Mouse (Mus musculus) ES-E14 (cell line): Measurements from ENCODE around the gene Vmn2r98. TPM values are rescaled to one million over a fixed set of nuclear protein-coding genes. Genes with fewer than 3 reads are reported as not detected.
"Not testable (repeated sequence)": the region's sequence is repeated elsewhere in the genome, so short reads cannot be mapped to it uniquely, and the experiment has no call there.

ENCODE experiments used
- DNase-seq: peaks from one replicate; pipeline ENCODE4 v3.0.0-alpha.2; 2013; ENCODE audit warnings: low read depth, low spot score
- H3K27ac ChIP-seq: 2 replicates; pipeline ENCODE4 v1.5.1; 2012; ENCODE audit warnings: low read depth, mild to moderate bottlenecking, low read length, moderate library complexity, mixed read lengths; ENCODE audit not compliant: poor library complexity, insufficient read depth, severe bottlenecking
- H3K36me3 ChIP-seq: 2 replicates; pipeline ENCODE4 v1.6.1; 2012; ENCODE audit warnings: mild to moderate bottlenecking, low read length, moderate library complexity, mixed read lengths; ENCODE audit not compliant: control insufficient read depth, poor library complexity, insufficient read depth, severe bottlenecking
- H3K4me1 ChIP-seq, 2 experiments: fragments of 150-350 bp in 1 of 2; sonication (generic) in 1 of 2; 2 replicates each; pipeline ENCODE4 v1.6.1; 2012; ENCODE audit warnings: low read length in 2 of 2, mild to moderate bottlenecking in 1 of 2, mixed read lengths in 1 of 2; ENCODE audit not compliant: control insufficient read depth in 2 of 2, insufficient read depth in 2 of 2, poor library complexity in 1 of 2
- H3K4me3 ChIP-seq, 2 experiments: fragments of 150-350 bp in 1 of 2; sonication (generic) in 1 of 2; 2 replicates each; pipeline ENCODE4 v1.5.1; 2012; ENCODE audit warnings: low read length in 2 of 2, low read depth in 1 of 2, mild to moderate bottlenecking in 1 of 2, mixed read lengths in 1 of 2; ENCODE audit not compliant: insufficient read depth in 1 of 2, poor library complexity in 1 of 2, severe bottlenecking in 1 of 2
- H3K9ac ChIP-seq: 2 replicates; pipeline ENCODE4 v1.6.1; 2012; ENCODE audit warnings: low read depth, mild to moderate bottlenecking, low read length, mixed read lengths; ENCODE audit not compliant: poor library complexity, insufficient read depth, severe bottlenecking
- H3K9me3 ChIP-seq: fragments of 150-350 bp; sonication (generic); 2 replicates; pipeline ENCODE4 v1.6.1; 2012; ENCODE audit warnings: low read depth, mild to moderate bottlenecking, low read length; ENCODE audit not compliant: control insufficient read depth, insufficient read depth
- CHD2 ChIP-seq: IDR thresholded peaks from 2 replicates; pipeline ENCODE4 v1.6.1; 2014; ENCODE audit warnings: mild to moderate bottlenecking, low read depth, low read length, inconsistent platforms
- HCFC1 ChIP-seq: IDR thresholded peaks from 2 replicates; pipeline ENCODE4 v1.6.1; 2012; ENCODE audit warnings: low read length, inconsistent platforms, borderline replicate concordance; ENCODE audit not compliant: insufficient read depth
- MAFK ChIP-seq: IDR thresholded peaks from 2 replicates; pipeline ENCODE4 v1.6.1; 2014; ENCODE audit warnings: mild to moderate bottlenecking, low read depth, low read length, inconsistent platforms; ENCODE audit not compliant: insufficient read depth
- ZC3H11A ChIP-seq: IDR thresholded peaks from 2 replicates; pipeline ENCODE4 v1.6.1; 2012; ENCODE audit warnings: low read depth, mild to moderate bottlenecking, inconsistent platforms, low read length, borderline replicate concordance
- ZNF384 ChIP-seq: IDR thresholded peaks from 2 replicates; pipeline ENCODE4 v1.6.1; 2012; ENCODE audit warnings: low read depth, low read length, inconsistent platforms
- in situ Hi-C, 2 experiments: fragments of 600-800 bp; cut with MboI; formaldehyde crosslinking; loops; one replicate each; pipeline ENCODE4 v1.15.1; 2025; ENCODE audit warnings: low sequenced_read_pairs in 2 of 2, inconsistent platforms in 1 of 2; ENCODE audit not compliant: unreplicated experiment in 2 of 2
- total RNA-seq: library from RNA; depleted of rRNA; stranded (reverse); fragments of 300-350 nt; gene quantifications from 2 replicates; pipeline ENCODE4 v1.2.3, GENCODE M21; 2012; rRNA removed

The Vmn2r98 gene
- not detected in 2 replicates for total RNA-seq

DNA sequence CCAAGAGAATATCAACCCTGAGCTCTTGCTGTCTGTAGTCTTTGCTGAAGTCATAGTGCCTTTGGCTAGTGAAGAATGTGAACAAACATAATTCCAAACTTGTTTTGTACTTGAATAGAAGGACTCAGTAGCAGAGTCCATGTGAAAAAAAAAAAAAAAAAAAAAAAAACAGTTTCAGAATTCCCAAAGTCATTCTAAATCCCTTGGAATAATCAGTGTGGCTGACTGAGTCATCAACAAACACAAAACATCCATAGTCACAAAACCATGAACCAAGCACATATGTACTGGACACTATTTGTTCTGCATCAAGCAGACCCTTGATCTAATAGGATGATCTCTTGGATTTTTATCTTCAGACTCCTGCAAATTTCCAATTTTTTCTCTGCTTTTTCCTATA lies at the start of gene Vmn2r98:
Gene Vmn2r98, plus strand, starts transcription at position 301 of the 400 bp plus-strand sequence.
- H3K27ac ChIP-seq, in situ Hi-C loops: not testable (repeated sequence)

DNA sequence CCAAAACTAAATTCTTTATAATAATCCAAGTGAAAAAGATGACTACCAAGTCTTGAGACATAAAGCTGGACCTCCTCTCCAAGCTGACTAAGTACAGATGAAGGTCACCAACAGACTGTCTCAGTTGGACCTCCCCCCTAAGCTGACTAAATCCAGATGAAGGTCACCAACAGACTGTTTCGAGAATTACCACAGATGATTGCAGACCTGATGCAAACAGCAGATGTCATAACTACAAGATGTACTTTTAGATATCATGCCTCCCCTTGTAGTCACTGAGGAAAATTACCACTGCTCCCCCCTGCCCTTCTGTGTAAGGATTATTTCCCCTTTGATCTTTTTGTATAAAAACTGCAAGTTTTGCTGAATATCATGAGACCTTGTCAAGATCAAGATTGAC lies 21.8 kb upstream of the Vmn2r98 start:
- H3K9ac ChIP-seq, DNase-seq, H3K36me3 ChIP-seq, H3K27ac ChIP-seq, in situ Hi-C loops, H3K4me3 ChIP-seq, H3K4me1 ChIP-seq, H3K9me3 ChIP-seq: not testable (repeated sequence)

More for the DNA sequence above, at the start of gene Vmn2r98:
- H3K9me3 ChIP-seq, H3K4me1 ChIP-seq, H3K4me3 ChIP-seq, DNase-seq, H3K36me3 ChIP-seq, H3K9ac ChIP-seq: not testable (repeated sequence)

DNA sequence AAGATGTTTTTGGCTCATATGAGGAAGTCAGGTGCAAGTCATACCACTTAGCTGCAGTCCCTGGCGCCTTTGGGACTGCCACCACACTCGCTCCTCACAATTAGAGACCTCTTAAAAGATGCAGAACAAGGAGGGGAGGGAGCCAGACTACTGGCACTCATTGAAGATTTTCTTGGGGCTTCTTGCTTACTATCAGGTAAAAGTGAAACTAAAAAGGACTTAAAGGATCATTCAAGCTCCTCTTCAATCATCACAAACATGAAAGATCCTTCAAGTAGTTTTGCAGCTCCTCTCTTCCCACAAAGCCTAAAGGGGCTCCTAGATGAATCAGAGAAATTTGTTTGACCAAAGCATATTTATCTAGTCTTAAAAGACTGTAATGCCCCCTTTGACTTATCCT lies 21.3 kb upstream of the Vmn2r98 start:
- Histone ChIP-seq H3K27ac (no peak overlapping the region), H3K36me3 (no peaks in the 10 kb centered on the region), H3K4me3 (no peak overlapping the region), H3K9ac (no peak overlapping the region), H3K4me1 (no peaks in the 10 kb centered on the region), H3K9me3 (0 out of 2 replicates have a peak, but pooled peaks cover 4% of the 10 kb centered on the region)
- in situ Hi-C loops: no loop called here
- TF ChIP-seq MAFK (no peak), ZC3H11A (no peak), ZNF384 (no peak), HCFC1 (no peak), CHD2 (no peak)
- DNase-seq: no peak

DNA sequence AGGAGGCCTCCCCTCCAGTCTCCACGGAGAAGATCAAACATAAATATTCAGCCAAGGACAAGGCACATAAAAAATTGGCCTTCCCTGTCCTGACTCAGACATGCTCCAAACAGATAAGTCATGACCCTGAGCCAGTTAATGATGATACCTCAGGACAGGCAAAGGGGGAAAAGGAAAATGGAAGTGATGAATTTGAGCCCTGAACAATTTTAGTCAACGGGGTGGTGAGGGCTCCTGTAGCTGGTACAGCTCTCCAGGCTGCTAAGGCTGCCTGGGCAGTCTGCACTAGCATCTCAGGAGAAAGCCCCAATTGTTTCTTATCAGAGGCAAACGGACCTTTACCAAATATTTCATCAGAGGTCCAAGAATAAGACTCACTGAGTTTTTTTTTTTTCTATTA lies 20.5 kb upstream of the Vmn2r98 start:
- Histone ChIP-seq H3K4me1 (no peaks in the 10 kb centered on the region), H3K27ac (no peak overlapping the region), H3K9me3 (0 out of 2 replicates have a peak, but pooled peaks cover 4% of the 10 kb centered on the region), H3K4me3 (no peak overlapping the region), H3K9ac (no peak overlapping the region), H3K36me3 (no peaks in the 10 kb centered on the region)
- no peak for DNase-seq
- in situ Hi-C loops: no loop called here
- TF ChIP-seq HCFC1 (no peak), MAFK (no peak), ZNF384 (no peak), ZC3H11A (no peak), CHD2 (no peak)

Other genes with a start within 250 kb of the Vmn2r98 start
- 0.16 and 0.18 TPM in 2 replicates for gene Vmn2r97, start 139.2 kb upstream of the Vmn2r98 start, total RNA-seq